Mouse (Mus musculus): Measurements from ENCODE around the gene Aagab. TPM values are rescaled to one million over a fixed set of nuclear protein-coding genes. Genes with fewer than 3 reads are reported as not detected.

Gene Aagab
- polyA plus RNA-seq, 1 experiment = 14.1 TPM

GRCm38 (mm10) chr9:63563436-63563835, 39.0 kb upstream of the Aagab start:
- DNase-seq (ENCODE audit: low read depth in 1 of 2, low spot score in 2 of 2) = no peak
- Histone ChIP-seq H3K36me3 (ENCODE audit: control insufficient read depth, insufficient read depth, low read length) (no peaks in the 10 kb centered on the region), H3K27me3 (ENCODE audit: control insufficient read depth, insufficient read depth, low read length) (no peaks in the 10 kb centered on the region), H3K27ac (ENCODE audit: insufficient read depth, low read length) (no peak overlapping the region), H3K4me3 (ENCODE audit: extremely low read depth, insufficient read depth, insufficient read length) (no peak overlapping the region), H3K4me1 (ENCODE audit: control insufficient read depth, insufficient read depth, insufficient read length) (no peaks in the 10 kb centered on the region)
- 93% methylated on average over 2 of the region's 2 CpGs for WGBS
- no peak for TF ChIP-seq POLR2A (IDR thresholded peaks at IDR 0.05; ENCODE audit: low read depth, low read length)
- no peak for TF ChIP-seq CTCF (IDR thresholded peaks at IDR 0.05; ENCODE audit: extremely low read depth, insufficient read depth, insufficient read length, insufficient replicate concordance)

DNA sequence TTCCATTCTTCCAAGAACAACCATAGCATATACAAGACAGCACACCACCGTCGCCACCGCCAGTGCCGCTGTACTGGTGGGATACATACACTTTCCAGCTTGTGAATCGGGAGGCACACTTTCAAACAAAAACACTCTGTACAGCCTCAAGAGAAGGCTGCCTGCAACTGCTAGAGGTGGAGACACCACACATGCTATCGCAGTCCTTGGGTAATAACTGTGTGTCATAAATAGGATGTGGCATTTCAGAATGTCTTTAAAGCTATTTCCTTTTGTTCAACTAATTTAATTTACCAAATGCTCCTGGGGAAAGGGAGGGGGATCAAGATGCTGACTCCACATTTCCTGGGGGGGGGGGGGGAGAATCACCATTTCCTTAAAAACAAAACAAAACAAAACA, 34.1 kb upstream of the Aagab start:
- no peaks in the 10 kb centered on the region for H3K36me3 ChIP-seq (ENCODE audit: control insufficient read depth, insufficient read depth, low read length)
- no peak for DNase-seq (ENCODE audit: low read depth in 1 of 2, low spot score in 2 of 2)
- H3K4me1 ChIP-seq (ENCODE audit: control insufficient read depth, insufficient read depth, insufficient read length) = no peaks in the 10 kb centered on the region
- no peaks in the 10 kb centered on the region for H3K27me3 ChIP-seq (ENCODE audit: control insufficient read depth, insufficient read depth, low read length)
- no peak overlapping the region for H3K27ac ChIP-seq (ENCODE audit: insufficient read depth, low read length)
- no peak overlapping the region for H3K4me3 ChIP-seq (ENCODE audit: extremely low read depth, insufficient read depth, insufficient read length)
- no peak for TF ChIP-seq POLR2A (IDR thresholded peaks at IDR 0.05; ENCODE audit: low read depth, low read length)
- 66% methylated on average over 6 of the region's 6 CpGs for WGBS

- Histone ChIP-seq H3K36me3 (ENCODE audit: control insufficient read depth, insufficient read depth, low read length) (no peaks in the 10 kb centered on the region), H3K4me1 (ENCODE audit: control insufficient read depth, insufficient read depth, insufficient read length) (no peaks in the 10 kb centered on the region), H3K4me3 (ENCODE audit: extremely low read depth, insufficient read depth, insufficient read length) (no peak overlapping the region), H3K27me3 (ENCODE audit: control insufficient read depth, insufficient read depth, low read length) (no peaks in the 10 kb centered on the region), H3K27ac (ENCODE audit: insufficient read depth, low read length) (no peak overlapping the region)
- 58% methylated on average over 8 of the region's 8 CpGs for WGBS
- DNase-seq (ENCODE audit: low read depth in 1 of 2, low spot score in 2 of 2) = no peak
- TF ChIP-seq POLR2A (IDR thresholded peaks at IDR 0.05; ENCODE audit: low read depth, low read length) (no peak), CTCF (IDR thresholded peaks at IDR 0.05; ENCODE audit: extremely low read depth, insufficient read depth, insufficient read length, insufficient replicate concordance) (no peak)
Measured at GRCm38 (mm10) chr9:63568808-63569207, 33.7 kb upstream of the Aagab start.

DNA sequence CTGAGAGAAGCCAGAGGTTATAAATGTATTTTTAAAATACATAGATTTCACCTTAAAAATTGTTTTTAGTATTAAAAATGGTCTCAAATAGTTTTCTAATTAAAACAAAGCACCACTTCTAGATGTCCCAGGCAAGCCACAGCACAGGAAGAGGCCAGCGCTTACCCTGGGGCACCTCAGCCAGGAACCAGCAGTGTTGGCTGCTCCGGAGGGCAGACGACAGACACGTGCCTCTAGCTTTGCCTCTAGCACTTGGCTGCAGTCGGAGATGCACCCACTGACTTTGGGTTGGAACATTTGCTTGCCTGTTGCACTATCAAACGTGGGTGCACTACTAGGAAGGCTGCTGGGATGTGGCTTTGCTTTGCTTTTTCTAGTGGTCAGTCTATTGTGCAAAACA, 30.6 kb upstream of the Aagab start:
- TF ChIP-seq CTCF (IDR thresholded peaks at IDR 0.05; ENCODE audit: extremely low read depth, insufficient read depth, insufficient read length, insufficient replicate concordance) (no peak), POLR2A (IDR thresholded peaks at IDR 0.05; ENCODE audit: low read depth, low read length) (no peak)
- Histone ChIP-seq H3K36me3 (ENCODE audit: control insufficient read depth, insufficient read depth, low read length) (no peaks in the 10 kb centered on the region), H3K27me3 (ENCODE audit: control insufficient read depth, insufficient read depth, low read length) (no peaks in the 10 kb centered on the region), H3K27ac (ENCODE audit: insufficient read depth, low read length) (no peak overlapping the region), H3K4me3 (ENCODE audit: extremely low read depth, insufficient read depth, insufficient read length) (no peak overlapping the region), H3K4me1 (ENCODE audit: control insufficient read depth, insufficient read depth, insufficient read length) (no peaks in the 10 kb centered on the region)
- DNase-seq (ENCODE audit: low read depth in 1 of 2, low spot score in 2 of 2) = no peak
- 9% methylated on average over 6 of the region's 6 CpGs for WGBS

DNA sequence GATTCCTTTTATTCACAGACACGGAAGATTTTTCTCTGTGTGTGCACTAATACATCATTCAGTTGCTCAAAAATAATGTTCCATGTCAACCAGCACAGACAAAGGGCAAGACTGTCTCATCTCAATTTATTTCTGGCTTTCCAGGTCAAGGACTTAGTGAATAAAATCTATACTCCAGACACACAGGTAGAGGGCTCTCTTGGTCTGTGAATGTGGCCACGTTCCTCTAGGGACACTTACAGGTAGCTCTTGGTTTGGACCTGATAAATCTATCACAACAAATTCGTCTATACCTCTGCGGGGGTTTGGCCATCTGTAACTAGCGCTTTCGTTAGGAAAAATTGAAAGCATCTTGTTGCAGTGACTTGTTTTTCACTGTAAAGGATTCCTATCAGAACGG, 29.6 kb upstream of the Aagab start:
- 85% methylated on average over 7 of the region's 7 CpGs for WGBS
- H3K36me3 ChIP-seq (ENCODE audit: control insufficient read depth, insufficient read depth, low read length) = no peaks in the 10 kb centered on the region
- H3K27me3 ChIP-seq (ENCODE audit: control insufficient read depth, insufficient read depth, low read length) = no peaks in the 10 kb centered on the region
- no peak overlapping the region for H3K4me3 ChIP-seq (ENCODE audit: extremely low read depth, insufficient read depth, insufficient read length)
- H3K4me1 ChIP-seq (ENCODE audit: control insufficient read depth, insufficient read depth, insufficient read length) = no peaks in the 10 kb centered on the region
- no peak overlapping the region for H3K27ac ChIP-seq (ENCODE audit: insufficient read depth, low read length)
- DNase-seq (ENCODE audit: low read depth in 1 of 2, low spot score in 2 of 2) = no peak
- TF ChIP-seq POLR2A (IDR thresholded peaks at IDR 0.05; ENCODE audit: low read depth, low read length) (no peak), CTCF (IDR thresholded peaks at IDR 0.05; ENCODE audit: extremely low read depth, insufficient read depth, insufficient read length, insufficient replicate concordance) (no peak)

- no peak for DNase-seq (ENCODE audit: low read depth in 1 of 2, low spot score in 2 of 2)
- H3K36me3 ChIP-seq (ENCODE audit: control insufficient read depth, insufficient read depth, low read length) = no peaks in the 10 kb centered on the region
- no peak overlapping the region for H3K4me3 ChIP-seq (ENCODE audit: extremely low read depth, insufficient read depth, insufficient read length)
- no peaks in the 10 kb centered on the region for H3K27me3 ChIP-seq (ENCODE audit: control insufficient read depth, insufficient read depth, low read length)
- TF ChIP-seq POLR2A (IDR thresholded peaks at IDR 0.05; ENCODE audit: low read depth, low read length) = no peak
- TF ChIP-seq CTCF (IDR thresholded peaks at IDR 0.05; ENCODE audit: extremely low read depth, insufficient read depth, insufficient read length, insufficient replicate concordance) = no peak
- WGBS = 91% methylated on average over 3 of the region's 3 CpGs
- no peak overlapping the region for H3K27ac ChIP-seq (ENCODE audit: insufficient read depth, low read length)
- H3K4me1 ChIP-seq (ENCODE audit: control insufficient read depth, insufficient read depth, insufficient read length) = no peaks in the 10 kb centered on the region
Measured at GRCm38 (mm10) chr9:63577469-63577868, 25.0 kb upstream of the Aagab start.

GRCm38 (mm10) chr9:63579644-63580043, 22.8 kb upstream of the Aagab start:
- Histone ChIP-seq H3K27me3 (ENCODE audit: control insufficient read depth, insufficient read depth, low read length) (no peaks in the 10 kb centered on the region), H3K4me3 (ENCODE audit: extremely low read depth, insufficient read depth, insufficient read length) (no peak overlapping the region), H3K27ac (ENCODE audit: insufficient read depth, low read length) (no peak overlapping the region), H3K4me1 (ENCODE audit: control insufficient read depth, insufficient read depth, insufficient read length) (no peaks in the 10 kb centered on the region), H3K36me3 (ENCODE audit: control insufficient read depth, insufficient read depth, low read length) (no peaks in the 10 kb centered on the region)
- TF ChIP-seq POLR2A (IDR thresholded peaks at IDR 0.05; ENCODE audit: low read depth, low read length) (no peak), CTCF (IDR thresholded peaks at IDR 0.05; ENCODE audit: extremely low read depth, insufficient read depth, insufficient read length, insufficient replicate concordance) (no peak)
- peak in 1 of 2 experiments; percentile 13 for DNase-seq (ENCODE audit: low read depth in 1 of 2, low spot score in 2 of 2)
- WGBS = 91% methylated on average over 5 of the region's 5 CpGs
